Mouse (Mus musculus) gastrocnemius, adult 2 months (tissue): Measurements from ENCODE around the gene Dusp7. TPM values are rescaled to one million over a fixed set of nuclear protein-coding genes. Genes with fewer than 3 reads are reported as not detected.
A peak's percentile ranks its signal among the peaks of the same experiment; 100 is the strongest.

ENCODE experiments used
- DNase-seq: peaks from one replicate; pipeline ENCODE4 v3.0.0; 2022
- H3K27ac ChIP-seq: fragments of 200-600 bp; 2 replicates; pipeline ENCODE4 v1.8.1; 2022; ENCODE audit warnings: mild to moderate bottlenecking
- H3K4me3 ChIP-seq: fragments of 200-600 bp; 2 replicates; pipeline ENCODE4 v1.8.1; 2022; ENCODE audit warnings: mild to moderate bottlenecking, moderate library complexity
- CTCF ChIP-seq: fragments of 200-600 bp; IDR thresholded peaks from 2 replicates; pipeline ENCODE4 v1.8.1; 2022; ENCODE audit warnings: antibody characterized with exemption, mild to moderate bottlenecking, moderate library complexity
- intact Hi-C: fragments of 180-260 bp; cut with DNase I; formaldehyde crosslinking; loops from one replicate; pipeline ENCODE4 v1.15.1; 2025
- total RNA-seq, 2 experiments: library from RNA; stranded (reverse); gene quantifications; 2 replicates each; pipeline ENCODE4 v1.2.3; 2021

The Dusp7 gene
- total RNA-seq, 2 experiments from 2014 or later, result 26.6 to 34.6 TPM

DNA sequence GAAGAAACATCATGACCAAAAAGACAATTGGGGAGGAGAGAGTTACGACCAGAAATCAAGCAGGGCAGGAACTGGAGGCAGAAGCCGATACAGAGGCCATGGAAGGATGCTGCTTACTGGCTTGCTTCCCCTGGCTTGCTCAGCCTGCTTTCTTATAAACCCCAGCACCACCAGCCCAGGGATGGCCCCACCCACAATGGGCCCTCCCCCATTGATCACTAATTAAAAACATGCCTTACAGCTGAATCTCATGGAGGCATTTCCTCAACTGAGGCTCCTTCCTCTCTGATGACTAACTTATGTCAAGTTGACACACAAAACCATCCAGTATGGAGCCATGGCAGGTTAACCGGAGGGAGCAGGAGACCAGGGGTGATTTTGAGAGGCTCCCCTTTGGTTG is 31.4 kb downstream of the Dusp7 start:
- DNase-seq, result no peak
- Histone ChIP-seq H3K4me3 (no peak overlapping the region), H3K27ac (no peak overlapping the region)
- intact Hi-C loops, result loop anchor here (2.0 kb wide), 1 partner anchor 13 kb away; no protein-coding TSS in a partner anchor
- TF ChIP-seq CTCF, result no peak

DNA sequence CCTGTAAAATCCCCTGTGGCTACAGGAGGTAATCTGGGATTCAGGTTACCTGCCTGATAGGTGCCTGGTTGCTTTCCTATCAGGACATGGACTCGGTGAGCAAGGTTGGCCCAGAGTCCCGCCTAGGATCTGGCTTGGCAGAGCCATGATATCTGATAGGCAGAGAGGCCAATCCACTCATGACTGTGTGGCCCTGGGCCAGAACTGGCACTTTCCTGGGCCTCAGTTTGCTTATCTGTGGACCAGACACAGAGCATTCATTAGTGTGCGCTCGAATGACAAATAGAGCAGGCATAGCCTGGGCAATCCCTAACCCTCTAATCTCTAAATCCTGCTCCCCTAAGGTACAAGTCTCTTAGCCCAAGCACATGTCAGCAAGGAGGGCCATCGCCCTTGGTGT is 33.7 kb downstream of the Dusp7 start:
- H3K4me3 ChIP-seq, result no peak overlapping the region
- intact Hi-C loops, result no loop called here
- no peak for TF ChIP-seq CTCF
- DNase-seq, result no peak
- H3K27ac ChIP-seq, result no peak overlapping the region

DNA sequence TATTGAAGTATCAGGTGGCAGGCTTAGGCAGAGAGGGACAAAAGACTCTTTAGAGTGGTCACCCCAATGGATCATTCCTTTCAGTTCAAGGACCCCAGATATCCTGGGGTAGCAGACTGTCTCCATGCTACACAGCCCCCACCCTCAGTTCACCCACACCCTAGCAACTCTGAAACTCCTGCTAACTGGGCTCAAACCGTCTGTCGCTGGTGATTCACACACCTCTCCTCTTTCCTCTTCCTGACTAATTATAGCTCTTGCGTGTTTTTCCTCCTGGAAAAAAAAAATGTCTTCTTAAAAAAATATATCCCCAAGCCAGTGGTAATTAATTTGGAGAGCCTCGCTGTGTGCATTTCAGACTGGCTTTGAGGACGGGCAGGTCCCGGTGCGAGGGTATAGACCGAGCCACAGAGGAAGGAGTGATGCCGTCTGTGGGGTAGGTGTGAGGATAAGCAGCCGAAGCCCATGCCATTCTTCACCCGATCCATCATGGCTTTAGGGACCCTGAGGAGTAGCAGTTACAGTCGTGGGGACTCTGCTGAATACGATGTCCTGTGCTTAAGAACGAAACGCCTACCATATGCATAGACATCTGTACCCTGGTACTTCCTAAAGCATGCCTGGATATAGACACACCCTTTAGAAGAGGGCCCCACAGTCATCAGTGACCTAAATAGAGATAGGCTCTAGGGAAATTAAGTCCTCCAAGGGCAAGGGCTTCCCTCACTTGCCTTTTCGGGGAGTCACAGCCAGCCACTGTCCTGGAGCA is 34.4 kb downstream of the Dusp7 start:
- Histone ChIP-seq H3K4me3 (no peak overlapping the region), H3K27ac (no peak overlapping the region)
- no peak for DNase-seq
- intact Hi-C loops, result no loop called here
- TF ChIP-seq CTCF, result no peak

DNA sequence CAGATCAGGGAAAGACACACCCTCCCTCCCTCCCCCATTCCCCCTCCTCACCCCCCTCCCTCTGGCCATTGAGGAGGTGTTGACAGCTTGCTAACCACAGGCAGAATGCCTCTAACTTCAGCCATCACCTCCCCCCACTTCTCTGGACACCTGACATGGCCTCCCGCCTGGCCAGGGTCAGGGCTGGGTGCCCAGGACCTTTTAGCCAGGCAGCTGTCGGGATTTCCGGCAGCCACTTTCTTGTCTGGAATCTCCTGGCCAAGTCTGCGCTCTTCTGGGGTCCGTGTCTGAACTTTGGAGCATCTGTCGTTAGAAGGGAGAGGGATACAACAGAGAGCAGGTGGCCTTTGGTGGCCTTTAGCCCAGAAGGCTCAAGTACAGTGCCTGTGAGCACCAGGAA is 36.8 kb downstream of the Dusp7 start:
- no peak for TF ChIP-seq CTCF
- intact Hi-C loops, result no loop called here
- Histone ChIP-seq H3K4me3 (peak overlapping the region; percentile 17; the same call in 1 of the 2 replicates), H3K27ac (peak overlapping the region; percentile 84)
- peak; percentile 92 for DNase-seq

DNA sequence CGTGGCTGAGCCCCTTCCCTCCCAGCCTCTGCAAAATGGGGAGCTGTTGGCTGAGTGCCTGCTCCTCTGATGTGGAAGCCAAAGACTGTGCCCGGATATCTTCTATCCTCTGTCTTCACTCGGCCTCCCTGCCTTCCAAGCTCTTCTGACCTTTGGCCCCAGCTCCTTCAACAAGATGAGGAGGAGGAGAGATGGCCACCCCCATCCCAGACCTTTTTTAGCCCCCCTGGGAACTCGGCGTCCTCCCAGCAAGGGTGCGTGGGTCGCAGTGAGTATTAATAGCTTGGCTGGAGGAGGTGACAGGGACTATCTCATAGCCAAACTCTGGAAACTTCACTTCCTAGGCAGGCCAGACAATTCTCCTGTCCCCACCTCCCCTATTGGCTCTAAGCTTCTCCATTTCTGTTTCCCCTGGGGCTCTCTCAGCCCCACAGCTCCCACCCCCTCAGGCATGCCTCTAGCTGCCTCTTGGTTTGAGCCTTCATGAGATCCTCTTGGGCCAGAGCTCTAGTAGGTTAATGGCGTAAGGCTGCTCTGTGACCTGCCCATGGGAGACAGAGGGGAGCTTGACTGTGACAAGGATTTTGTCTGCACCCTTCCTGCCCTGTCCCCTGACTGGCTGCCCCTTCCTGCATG is 38.1 kb downstream of the Dusp7 start:
- peak overlapping the region; percentile 23; the same call in 1 of the 2 replicates for H3K4me3 ChIP-seq
- peak overlapping the region; percentile 84 for H3K27ac ChIP-seq
- TF ChIP-seq CTCF, result no peak
- peak; percentile 89 for DNase-seq
- intact Hi-C loops, result no loop called here

- no peak overlapping the region for H3K4me3 ChIP-seq
- peak; percentile 32; the same call in 1 of the 2 replicates for TF ChIP-seq CTCF
- intact Hi-C loops, result no loop called here
- DNase-seq, result no peak
- H3K27ac ChIP-seq, result peak overlapping the region; percentile 84; the same call in 1 of the 2 replicates
These were observed 40.7 kb downstream of the Dusp7 start for GRCm38 (mm10) chr9:106409096-106409495.

DNA sequence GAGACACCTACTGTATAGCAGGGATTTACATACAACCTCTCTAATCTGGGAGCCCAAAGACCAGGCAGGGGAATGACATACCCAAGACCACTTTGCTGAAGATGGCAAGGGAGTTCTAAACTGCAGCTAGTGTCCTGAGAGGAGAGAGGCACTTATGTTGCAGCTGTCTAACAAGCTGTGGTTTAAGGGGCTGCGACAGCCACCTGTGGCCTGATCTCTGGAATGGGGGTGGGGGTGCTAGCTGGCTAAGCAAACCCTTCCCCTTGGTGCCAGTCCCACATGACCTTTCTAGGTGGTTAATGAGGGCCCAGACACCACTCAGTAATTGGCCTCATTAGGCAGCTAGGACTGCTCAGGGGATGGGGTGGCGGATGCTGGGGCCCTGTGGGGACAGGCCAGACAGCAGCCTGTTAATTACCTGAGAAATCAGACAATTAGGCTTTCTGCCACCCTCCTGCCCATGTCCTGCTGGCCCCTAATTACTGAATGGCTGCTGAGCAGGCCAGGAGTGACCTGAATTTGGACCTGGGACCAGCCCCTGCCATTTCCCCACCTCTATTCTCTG is 41.7 kb downstream of the Dusp7 start:
- intact Hi-C loops, result no loop called here
- DNase-seq, result no peak
- H3K27ac ChIP-seq, result peak overlapping the region; percentile 77
- no peak overlapping the region for H3K4me3 ChIP-seq
- TF ChIP-seq CTCF, result no peak

DNA sequence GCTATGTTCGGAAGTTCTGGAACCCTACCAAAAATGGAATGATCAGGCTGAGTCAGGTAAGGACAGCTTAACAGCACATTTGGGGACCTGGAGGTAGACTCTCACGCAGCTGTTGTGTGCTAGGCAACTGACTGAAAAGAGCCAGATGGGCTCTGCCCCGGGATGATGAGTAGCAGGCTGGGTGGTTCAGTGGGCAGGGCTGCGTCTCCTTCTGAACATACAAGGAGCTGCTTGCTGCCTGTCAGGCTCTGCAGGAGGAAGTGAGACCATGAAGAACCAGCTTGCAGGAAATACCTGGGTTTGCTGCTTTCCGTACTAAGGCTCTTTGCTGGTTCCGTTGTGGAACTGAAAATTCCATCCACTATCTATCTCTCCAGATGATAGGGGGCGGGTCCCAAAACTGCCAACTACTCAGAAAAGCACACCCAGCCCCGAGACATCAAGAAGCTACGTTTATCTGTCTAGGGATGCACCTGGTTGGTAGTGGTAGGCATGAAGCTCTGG is 42.7 kb downstream of the Dusp7 start:
- DNase-seq, result peak; percentile 65
- intact Hi-C loops, result no loop called here
- H3K4me3 ChIP-seq, result no peak overlapping the region
- H3K27ac ChIP-seq, result peak overlapping the region; percentile 77
- no peak for TF ChIP-seq CTCF

DNA sequence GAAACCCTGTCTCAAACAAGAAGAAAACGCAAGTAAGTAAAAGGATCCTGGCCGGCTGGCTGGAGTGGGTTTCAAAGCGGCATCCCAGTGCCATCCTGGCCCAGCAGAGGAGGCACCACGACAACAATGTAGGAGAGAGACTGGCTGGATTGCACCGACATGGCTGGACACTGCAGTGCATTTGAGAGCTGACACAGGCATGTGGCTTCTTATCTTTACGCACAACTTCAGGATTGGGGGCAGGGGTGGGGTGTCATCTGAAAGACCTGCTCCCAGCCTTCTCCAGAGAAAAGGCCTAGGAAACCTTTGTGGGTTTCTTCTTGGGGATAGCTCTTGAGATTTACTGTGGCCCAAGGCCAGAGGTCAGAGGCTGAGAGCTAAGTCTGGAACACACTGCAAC is 43.3 kb downstream of the Dusp7 start:
- Histone ChIP-seq H3K4me3 (no peak overlapping the region), H3K27ac (peak overlapping the region; percentile 77)
- intact Hi-C loops, result no loop called here
- TF ChIP-seq CTCF, result no peak
- peak; percentile 63 for DNase-seq

- H3K27ac ChIP-seq, result peak overlapping the region; percentile 87
- intact Hi-C loops, result no loop called here
- TF ChIP-seq CTCF, result no peak
These were observed 43.8 kb downstream of the Dusp7 start for GRCm38 (mm10) chr9:106412210-106412609.

DNA sequence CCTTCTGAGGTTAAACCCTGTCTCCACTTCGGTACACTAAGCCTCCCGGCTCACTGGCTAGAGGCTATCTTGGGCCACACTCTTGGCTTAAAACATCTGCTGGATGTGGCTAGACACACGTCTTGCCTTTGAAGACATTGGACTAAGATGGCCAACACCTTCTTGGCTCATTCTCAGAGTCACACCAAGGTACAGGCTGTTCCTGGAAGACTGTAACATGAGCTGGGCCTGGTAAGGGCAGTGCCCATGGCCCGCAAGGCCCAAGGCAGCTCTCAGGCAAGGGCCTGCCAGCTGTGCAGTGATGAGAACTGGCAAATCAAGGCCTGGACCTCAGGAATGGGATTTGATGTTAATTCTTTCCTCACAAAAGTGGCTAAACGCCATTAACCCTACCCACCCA is 45.2 kb downstream of the Dusp7 start:
- TF ChIP-seq CTCF, result no peak

More at GRCm38 (mm10) chr9:106412210-106412609, 43.8 kb downstream of the Dusp7 start:
- H3K4me3 ChIP-seq, result no peak overlapping the region
- no peak for DNase-seq

DNA sequence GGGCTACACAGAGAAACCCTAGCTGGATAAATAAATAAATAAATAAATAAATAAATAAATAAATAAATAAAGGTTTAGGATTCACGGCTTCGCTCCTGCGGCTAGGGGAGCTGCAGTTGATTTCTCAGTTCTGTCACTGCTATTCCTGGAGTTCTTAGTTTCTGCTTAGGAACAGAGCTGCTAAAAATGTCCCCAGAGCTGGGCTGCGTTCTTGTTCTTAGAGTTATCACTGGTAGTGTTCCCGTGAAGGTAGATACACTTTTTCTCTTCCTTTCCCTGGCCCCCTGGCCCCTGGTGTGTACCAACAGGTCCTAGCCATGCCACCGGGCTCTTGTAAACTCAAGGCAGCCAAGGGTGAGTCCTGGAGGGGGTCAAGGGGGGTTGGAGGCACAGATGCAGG is 48.4 kb downstream of the Dusp7 start:
- intact Hi-C loops, result no loop called here
- no peak for DNase-seq
- no peak for TF ChIP-seq CTCF
- Histone ChIP-seq H3K4me3 (no peak overlapping the region), H3K27ac (0 out of 2 replicates have a peak overlapping the region, but pooled peaks have one; percentile 31)

More for the DNA sequence above, 45.2 kb downstream of the Dusp7 start:
- H3K4me3 ChIP-seq, result no peak overlapping the region
- intact Hi-C loops, result no loop called here
- peak overlapping the region; percentile 87 for H3K27ac ChIP-seq
- peak; percentile 90 for DNase-seq
